Mouse (Mus musculus) hindbrain, embryonic 16.5 days (tissue): ENCODE measurements at regions not wholly inside any gene's neighbourhood (a gene's known extent, or its start where the extent isn't known, plus 50 kb on each side); places are given as distances from the start of the nearest gene placed in this dataset.

Experiments
- ATAC-seq: fragments of 200-750 bp; cut with Nextera tagmentation; 2 replicates; pipeline ENCODE4 v1.8.0; 2017; ENCODE audit warnings: moderate TSS enrichment, moderate library complexity
- H3K27ac ChIP-seq: fragments of 300-500 bp; sonication (generic); 2 replicates; pipeline ENCODE4 v1.5.1; 2014; ENCODE audit warnings: low read depth, mild to moderate bottlenecking, control low read depth, low read length, moderate library complexity
- H3K27me3 ChIP-seq: fragments of 300-500 bp; sonication (generic); replicated peaks from 2 replicates; pipeline ENCODE4 v1.6.1; 2014; ENCODE audit warnings: low read length; ENCODE audit not compliant: control insufficient read depth, insufficient read depth
- H3K36me3 ChIP-seq: fragments of 300-500 bp; sonication (generic); 2 replicates; pipeline ENCODE4 v1.6.1; 2014; ENCODE audit warnings: mild to moderate bottlenecking, low read length, moderate library complexity, mixed read lengths; ENCODE audit not compliant: control insufficient read depth, insufficient read depth
- H3K4me1 ChIP-seq: fragments of 300-500 bp; sonication (generic); 2 replicates; pipeline ENCODE4 v1.6.1; 2014; ENCODE audit warnings: low read depth, low read length; ENCODE audit not compliant: control insufficient read depth, insufficient read depth
- H3K4me2 ChIP-seq: fragments of 300-500 bp; sonication (generic); 2 replicates; pipeline ENCODE4 v1.6.1; 2014; ENCODE audit warnings: mild to moderate bottlenecking, low read length, control low read depth, moderate library complexity
- H3K4me3 ChIP-seq: fragments of 300-500 bp; sonication (generic); 2 replicates; pipeline ENCODE4 v1.5.1; 2014; ENCODE audit warnings: mild to moderate bottlenecking, low read length, control low read depth, moderate library complexity
- H3K9ac ChIP-seq: fragments of 300-500 bp; sonication (generic); 2 replicates; pipeline ENCODE4 v1.6.1; 2014; ENCODE audit warnings: low read depth, mild to moderate bottlenecking, control low read depth, low read length, moderate library complexity
- H3K9me3 ChIP-seq: fragments of 300-500 bp; sonication (generic); 2 replicates; pipeline ENCODE4 v1.6.1; 2014; ENCODE audit warnings: mild to moderate bottlenecking, low read length, moderate library complexity; ENCODE audit not compliant: control insufficient read depth
- WGBS: fragments of 180-500 bp; shearing (Covaris S2); extraction: QIAGEN DNeasy Blood & Tissue Kit; methylation state at CpG from one replicate; pipeline ENCODE4 v1.1.7; 2014; 5-methylcytosine and 5-hydroxymethylcytosine counted together

- no peaks in the 10 kb centered on the region for H3K27me3 ChIP-seq
- H3K4me3 ChIP-seq, result no peak overlapping the region
- H3K9ac ChIP-seq, result no peak overlapping the region
- no peaks in the 10 kb centered on the region for H3K4me1 ChIP-seq
- WGBS, result 62% methylated on average over 6 of the region's 6 CpGs
- H3K36me3 ChIP-seq, result no peaks in the 10 kb centered on the region
- H3K4me2 ChIP-seq, result no peak overlapping the region
- no peak overlapping the region for H3K27ac ChIP-seq
- H3K9me3 ChIP-seq, result no peaks in the 10 kb centered on the region
- no peak for ATAC-seq
Measured at GRCm38 (mm10) chr15:87125427-87126148, 418.5 kb upstream of the Fam19a5 start.

GRCm38 (mm10) chr15:87138870-87139269 lies 405.2 kb upstream of the Fam19a5 start:
- Histone ChIP-seq H3K4me2 (no peak overlapping the region), H3K9ac (no peak overlapping the region), H3K27ac (no peak overlapping the region), H3K4me3 (no peak overlapping the region), H3K4me1 (no peaks in the 10 kb centered on the region), H3K9me3 (no peaks in the 10 kb centered on the region), H3K27me3 (no peaks in the 10 kb centered on the region), H3K36me3 (no peaks in the 10 kb centered on the region)
- ATAC-seq, result no peak

GRCm38 (mm10) chr15:87169136-87169535 lies 375.0 kb upstream of the Fam19a5 start:
- WGBS, result 89% methylated on average over 5 of the region's 5 CpGs
- Histone ChIP-seq H3K27ac (no peak overlapping the region), H3K36me3 (no peaks in the 10 kb centered on the region), H3K4me1 (no peaks in the 10 kb centered on the region), H3K4me2 (no peak overlapping the region), H3K9ac (no peak overlapping the region), H3K4me3 (no peak overlapping the region), H3K27me3 (no peaks in the 10 kb centered on the region), H3K9me3 (no peaks in the 10 kb centered on the region)
- ATAC-seq, result no peak

- Histone ChIP-seq H3K27ac (no peak overlapping the region), H3K4me2 (no peak overlapping the region), H3K9me3 (no peaks in the 10 kb centered on the region), H3K36me3 (no peaks in the 10 kb centered on the region), H3K27me3 (no peaks in the 10 kb centered on the region), H3K4me3 (no peak overlapping the region), H3K9ac (no peak overlapping the region), H3K4me1 (no peaks in the 10 kb centered on the region)
- 68% methylated on average over 4 of the region's 4 CpGs for WGBS
- ATAC-seq, result no peak
Measured at GRCm38 (mm10) chr15:87170890-87171289, 373.2 kb upstream of the Fam19a5 start.

GRCm38 (mm10) chr15:87173096-87173495 lies 371.0 kb upstream of the Fam19a5 start:
- no peak overlapping the region for H3K4me2 ChIP-seq
- no peaks in the 10 kb centered on the region for H3K36me3 ChIP-seq
- no peak overlapping the region for H3K9ac ChIP-seq
- no peak overlapping the region for H3K27ac ChIP-seq
- no peak for ATAC-seq
- H3K4me1 ChIP-seq, result no peaks in the 10 kb centered on the region
- H3K9me3 ChIP-seq, result no peaks in the 10 kb centered on the region
- H3K4me3 ChIP-seq, result no peak overlapping the region
- no peaks in the 10 kb centered on the region for H3K27me3 ChIP-seq
- WGBS, result 89% methylated on average over 2 of the region's 2 CpGs

- ATAC-seq, result no peak
Measured at GRCm38 (mm10) chr15:87178646-87179045, 365.5 kb upstream of the Fam19a5 start.

GRCm38 (mm10) chr15:87180836-87181235 lies 363.3 kb upstream of the Fam19a5 start:
- H3K4me3 ChIP-seq, result no peak overlapping the region
- no peaks in the 10 kb centered on the region for H3K9me3 ChIP-seq
- 72% methylated on average over 1 of the region's 1 CpGs for WGBS

More at GRCm38 (mm10) chr15:87178646-87179045, 365.5 kb upstream of the Fam19a5 start:
- Histone ChIP-seq H3K36me3 (no peaks in the 10 kb centered on the region), H3K9ac (no peak overlapping the region), H3K27ac (no peak overlapping the region), H3K4me2 (no peak overlapping the region), H3K4me1 (no peaks in the 10 kb centered on the region), H3K9me3 (no peaks in the 10 kb centered on the region), H3K4me3 (no peak overlapping the region), H3K27me3 (no peaks in the 10 kb centered on the region)
- 87% methylated on average over 7 of the region's 7 CpGs for WGBS

GRCm38 (mm10) chr15:87184248-87184647 lies 359.9 kb upstream of the Fam19a5 start:
- WGBS, result 59% methylated on average over 7 of the region's 7 CpGs
- Histone ChIP-seq H3K9ac (no peak overlapping the region), H3K36me3 (no peaks in the 10 kb centered on the region), H3K9me3 (no peaks in the 10 kb centered on the region), H3K4me3 (no peak overlapping the region), H3K4me2 (no peak overlapping the region), H3K27ac (no peak overlapping the region), H3K4me1 (no peaks in the 10 kb centered on the region; the same call in 1 of the 2 replicates), H3K27me3 (no peaks in the 10 kb centered on the region)
- ATAC-seq, result peak; percentile 69

More at GRCm38 (mm10) chr15:87180836-87181235, 363.3 kb upstream of the Fam19a5 start:
- Histone ChIP-seq H3K36me3 (no peaks in the 10 kb centered on the region), H3K4me2 (no peak overlapping the region), H3K4me1 (no peaks in the 10 kb centered on the region; the same call in 1 of the 2 replicates), H3K27me3 (no peaks in the 10 kb centered on the region), H3K9ac (no peak overlapping the region), H3K27ac (no peak overlapping the region)
- no peak for ATAC-seq

- Histone ChIP-seq H3K4me1 (no peaks in the 10 kb centered on the region; the same call in 1 of the 2 replicates), H3K9me3 (no peaks in the 10 kb centered on the region), H3K4me3 (no peak overlapping the region), H3K9ac (no peak overlapping the region), H3K27me3 (no peaks in the 10 kb centered on the region), H3K36me3 (no peaks in the 10 kb centered on the region), H3K4me2 (no peak overlapping the region), H3K27ac (no peak overlapping the region)
- no peak for ATAC-seq
- 56% methylated on average over 9 of the region's 9 CpGs for WGBS
Measured at GRCm38 (mm10) chr15:87188816-87189455, 355.2 kb upstream of the Fam19a5 start.
